ENCODE assay signal across 8 mouse cellular contexts in the genomic region with DNA sequence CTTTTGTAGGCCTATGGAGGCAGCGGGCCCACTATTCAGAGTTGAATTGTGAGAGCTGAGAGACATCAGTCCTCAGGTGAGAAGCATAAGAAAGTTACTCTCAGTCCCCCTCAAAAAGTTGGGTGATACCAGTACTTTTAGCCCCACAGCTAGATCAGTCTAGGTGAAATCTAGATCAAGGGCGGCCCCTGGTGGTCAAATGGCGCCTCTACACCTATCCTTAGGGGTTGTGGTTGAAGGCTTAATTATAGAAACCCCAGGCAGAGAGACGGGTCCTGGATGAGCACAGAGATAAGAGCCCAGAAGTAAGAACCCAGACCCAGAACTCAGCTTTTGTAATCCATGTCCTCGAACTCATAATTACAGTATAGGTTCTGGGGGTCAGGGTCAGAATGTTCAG. TPM values are rescaled to one million over a fixed set of nuclear protein-coding genes. Genes with fewer than 3 reads are reported as not detected.
A peak's percentile ranks its signal among the peaks of the same experiment; 100 is the strongest.
DNase-seq lines count a peak whose midpoint lies in the region; ATAC-seq and TF ChIP-seq lines count a peak whose summit lies in the region.

No protein-coding gene starts in this region.

- TF ChIP-seq CTCF in kidney, adult 2 months (conservative IDR thresholded peaks at IDR 0.05; ENCODE audit: insufficient read depth, insufficient read length, low read depth, low read length), result peak; percentile 78

- no peak overlapping the region for H3K9ac ChIP-seq in kidney, embryonic 15.5 days

- no peaks in the 10 kb centered on the region for H3K36me3 ChIP-seq in kidney, adult 2 months (ENCODE audit: control insufficient read depth, insufficient read depth, low read length)
- no peaks in the 10 kb centered on the region for H3K36me3 ChIP-seq in kidney, embryonic 15.5 days
- H3K36me3 ChIP-seq in splenic B cell, adult 2 months (ENCODE audit: control insufficient read depth, insufficient read depth, low read length, poor library complexity, severe bottlenecking), result no peaks in the 10 kb centered on the region

- intact Hi-C loops in left cerebral cortex, postnatal 4 days (cut with DNase I), result no loop called here

- no peak for TF ChIP-seq POLR2A in kidney, adult 2 months (IDR thresholded peaks at IDR 0.05; ENCODE audit: low read depth, low read length)

- H3K4me2 ChIP-seq in kidney, embryonic 15.5 days, result no peak overlapping the region

- no peak overlapping the region for H3K4me3 ChIP-seq in kidney, adult 2 months (ENCODE audit: insufficient read depth, low read depth, low read length)
- no peak overlapping the region for H3K4me3 ChIP-seq in kidney, embryonic 15.5 days (replicated peaks)

- H3K27me3 ChIP-seq in kidney, adult 2 months (replicated peaks; ENCODE audit: control insufficient read depth, insufficient read depth, low read length), result no peaks in the 10 kb centered on the region
- peaks cover 69% of the 10 kb centered on the region for H3K27me3 ChIP-seq in kidney, embryonic 15.5 days
- H3K27me3 ChIP-seq in splenic B cell, adult 2 months (ENCODE audit: control insufficient read depth, insufficient read depth, low read length, poor library complexity, severe bottlenecking), result no peaks in the 10 kb centered on the region

- peak; percentile 81 for DNase-seq in kidney, adult 2 months
- peak; percentile 85 for DNase-seq in brain, adult 2 months (ENCODE audit: low read depth, low spot score)
- peak; percentile 88 for DNase-seq in heart, postnatal 4 days
- peak; percentile 89 for DNase-seq in left cerebral cortex, postnatal 4 days
- DNase-seq in splenic B cell, adult 2 months (ENCODE audit: low read depth, low spot score), result peak; percentile 88

- ATAC-seq in kidney, embryonic 15.5 days (replicated peaks; ENCODE audit: low FRiP score), result no peak
- ATAC-seq in erythroid progenitor cell, adult 5-6 weeks (replicated peaks; ENCODE audit: low FRiP score, poor library complexity, severe bottlenecking), result peak; percentile 69
- ATAC-seq in monocyte, adult 5-6 weeks (replicated peaks; ENCODE audit: insufficient number of reproducible peaks, low FRiP score, low TSS enrichment, poor library complexity, severe bottlenecking), result peak; percentile 46

- H3K4me1 ChIP-seq in kidney, adult 2 months (ENCODE audit: control insufficient read depth, insufficient read depth, low read length), result no peaks in the 10 kb centered on the region; the same call in 1 of the 2 replicates
- H3K4me1 ChIP-seq in kidney, embryonic 15.5 days, result peaks cover 27% of the 10 kb centered on the region

- H3K9me3 ChIP-seq in kidney, embryonic 15.5 days (replicated peaks), result no peaks in the 10 kb centered on the region

- no peak overlapping the region for H3K27ac ChIP-seq in kidney, adult 2 months (ENCODE audit: insufficient read depth, low read depth, low read length)
- no peak overlapping the region for H3K27ac ChIP-seq in kidney, embryonic 15.5 days

- 2% methylated on average over 5 of the region's 5 CpGs for WGBS in kidney, adult 2 months
- 2% methylated on average over 5 of the region's 5 CpGs for WGBS in kidney, embryonic 15.5 days

RNA-seq across cellular contexts. Expression of a gene that starts 9.6 kb away (rescaled TPM):
- polyA plus RNA-seq in kidney, adult 2 months (2012; rRNA removed), result 4.4 and 4.5 TPM in 2 replicates
- polyA plus RNA-seq in kidney, embryonic 15.5 days (2015; fragmentation: Nextera tagmentation; extraction: Ambion mirVana), result 6.3 and 7.0 TPM in 2 replicates
- 2.5 and 3.8 TPM in 2 replicates for total RNA-seq in erythroid progenitor cell, adult 5-6 weeks (2015; ENCODE audit: low replicate concordance)
- 5.4 and 6.7 TPM in 2 replicates for total RNA-seq in erythroid progenitor cell, adult 5-6 weeks (2017; ENCODE audit: low replicate concordance)
- total RNA-seq in heart, postnatal 4 days (2021), result 1 to 10 TPM; 3.4 to 3.6 TPM
- 1 to 10 TPM; 4.9 to 5.5 TPM for total RNA-seq in left cerebral cortex, postnatal 4 days (2021)
- total RNA-seq in monocyte, adult 5-6 weeks (2017), result 3.6 to 4.0 TPM (median 3.8 TPM) in 3 replicates

RNA-seq across cellular contexts. Expression of a gene that starts 12.9 kb away (rescaled TPM):
- 17.7 and 22.1 TPM in 2 replicates for polyA plus RNA-seq in kidney, adult 2 months (2012; rRNA removed)
- 14.2 and 15.5 TPM in 2 replicates for polyA plus RNA-seq in kidney, embryonic 15.5 days (2015; fragmentation: Nextera tagmentation; extraction: Ambion mirVana)
- total RNA-seq in erythroid progenitor cell, adult 5-6 weeks (2015; ENCODE audit: low replicate concordance), result 53.7 and 76.0 TPM in 2 replicates
- 33.6 and 36.8 TPM in 2 replicates for total RNA-seq in erythroid progenitor cell, adult 5-6 weeks (2017; ENCODE audit: low replicate concordance)
- 100 to 1,000 TPM; 189 to 211 TPM for total RNA-seq in heart, postnatal 4 days (2021)
- total RNA-seq in left cerebral cortex, postnatal 4 days (2021), result 100 to 1,000 TPM; 674 to 782 TPM
- 8.1 to 16.7 TPM (median 9.9 TPM) in 3 replicates for total RNA-seq in monocyte, adult 5-6 weeks (2017)

RNA-seq across cellular contexts. Expression of a gene that starts 18.3 kb away (rescaled TPM):
- 24.2 and 41.0 TPM in 2 replicates for polyA plus RNA-seq in kidney, adult 2 months (2012; rRNA removed)
- 52.6 and 53.0 TPM in 2 replicates for polyA plus RNA-seq in kidney, embryonic 15.5 days (2015; fragmentation: Nextera tagmentation; extraction: Ambion mirVana)
- total RNA-seq in erythroid progenitor cell, adult 5-6 weeks (2015; ENCODE audit: low replicate concordance), result 6.7 and 7.6 TPM in 2 replicates
- 11.3 and 16.4 TPM in 2 replicates for total RNA-seq in erythroid progenitor cell, adult 5-6 weeks (2017; ENCODE audit: low replicate concordance)
- total RNA-seq in heart, postnatal 4 days (2021), result 10 to 100 TPM; 24.2 to 26.2 TPM
- 10 to 100 TPM; 18.4 to 18.9 TPM for total RNA-seq in left cerebral cortex, postnatal 4 days (2021)
- 10.0 to 12.8 TPM (median 11.2 TPM) in 3 replicates for total RNA-seq in monocyte, adult 5-6 weeks (2017)

RNA-seq across cellular contexts. Expression of a gene that starts 27.4 kb away (rescaled TPM):
- polyA plus RNA-seq in kidney, adult 2 months (2012; rRNA removed), result 73.0 TPM in 2 replicates
- polyA plus RNA-seq in kidney, embryonic 15.5 days (2015; fragmentation: Nextera tagmentation; extraction: Ambion mirVana), result 112 and 122 TPM in 2 replicates
- total RNA-seq in erythroid progenitor cell, adult 5-6 weeks (2015; ENCODE audit: low replicate concordance), result 273 and 355 TPM in 2 replicates
- 296 and 306 TPM in 2 replicates for total RNA-seq in erythroid progenitor cell, adult 5-6 weeks (2017; ENCODE audit: low replicate concordance)
- total RNA-seq in heart, postnatal 4 days (2021), result 10 to 100 TPM; 90.9 to 91.8 TPM
- 10 to 100 TPM; 44.1 to 49.7 TPM for total RNA-seq in left cerebral cortex, postnatal 4 days (2021)
- total RNA-seq in monocyte, adult 5-6 weeks (2017), result 31.6 to 37.2 TPM (median 34.2 TPM) in 3 replicates

RNA-seq across cellular contexts. Expression of a gene that starts 33.7 kb away (rescaled TPM):
- polyA plus RNA-seq in kidney, adult 2 months (2012; rRNA removed), result 316 and 337 TPM in 2 replicates
- 1,039 and 1,041 TPM in 2 replicates for polyA plus RNA-seq in kidney, embryonic 15.5 days (2015; fragmentation: Nextera tagmentation; extraction: Ambion mirVana)
- 261 and 337 TPM in 2 replicates for total RNA-seq in erythroid progenitor cell, adult 5-6 weeks (2015; ENCODE audit: low replicate concordance)
- 660 and 677 TPM in 2 replicates for total RNA-seq in erythroid progenitor cell, adult 5-6 weeks (2017; ENCODE audit: low replicate concordance)
- total RNA-seq in heart, postnatal 4 days (2021), result 100 to 1,000 TPM; 320 to 358 TPM
- total RNA-seq in left cerebral cortex, postnatal 4 days (2021), result 100 to 1,000 TPM; 528 to 548 TPM
- 1,036 to 1,300 TPM (median 1,079 TPM) in 3 replicates for total RNA-seq in monocyte, adult 5-6 weeks (2017)
